Mouse (Mus musculus) liver, postnatal 0 days (tissue): Measurements from ENCODE around the gene Acaa1a.

Experiments
- CTCF ChIP-seq: sonication (generic); IDR thresholded peaks from 2 replicates; pipeline ENCODE4 v1.5.1; 2016; ENCODE audit warnings: antibody characterized with exemption, low read depth
- EP300 ChIP-seq: IDR thresholded peaks from 2 replicates; pipeline ENCODE4 v1.6.1; 2016; ENCODE audit warnings: antibody characterized with exemption, low read depth, mild to moderate bottlenecking

DNA sequence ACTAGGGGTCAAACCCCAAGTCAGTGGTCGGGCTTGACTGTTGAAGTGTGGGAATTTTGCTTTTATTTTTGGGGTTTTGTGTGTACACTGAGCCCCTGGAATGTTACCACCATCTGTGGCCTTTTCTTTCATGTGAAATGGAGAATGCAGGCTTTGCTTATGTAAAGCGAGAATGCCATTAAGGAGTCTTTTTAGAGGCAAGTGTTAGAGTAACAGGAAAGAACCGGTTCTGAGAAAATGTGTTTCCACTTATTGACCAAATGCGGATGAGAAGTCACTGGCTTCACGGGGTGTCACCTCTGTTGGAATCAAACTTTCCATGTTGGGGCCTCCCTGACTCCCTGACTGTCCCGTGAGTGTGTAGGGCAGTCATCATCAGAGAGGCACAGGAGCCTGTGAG lies 36.1 kb downstream of the Acaa1a start:
- TF ChIP-seq CTCF (no peak), EP300 (no peak)
